In the genomic region with DNA sequence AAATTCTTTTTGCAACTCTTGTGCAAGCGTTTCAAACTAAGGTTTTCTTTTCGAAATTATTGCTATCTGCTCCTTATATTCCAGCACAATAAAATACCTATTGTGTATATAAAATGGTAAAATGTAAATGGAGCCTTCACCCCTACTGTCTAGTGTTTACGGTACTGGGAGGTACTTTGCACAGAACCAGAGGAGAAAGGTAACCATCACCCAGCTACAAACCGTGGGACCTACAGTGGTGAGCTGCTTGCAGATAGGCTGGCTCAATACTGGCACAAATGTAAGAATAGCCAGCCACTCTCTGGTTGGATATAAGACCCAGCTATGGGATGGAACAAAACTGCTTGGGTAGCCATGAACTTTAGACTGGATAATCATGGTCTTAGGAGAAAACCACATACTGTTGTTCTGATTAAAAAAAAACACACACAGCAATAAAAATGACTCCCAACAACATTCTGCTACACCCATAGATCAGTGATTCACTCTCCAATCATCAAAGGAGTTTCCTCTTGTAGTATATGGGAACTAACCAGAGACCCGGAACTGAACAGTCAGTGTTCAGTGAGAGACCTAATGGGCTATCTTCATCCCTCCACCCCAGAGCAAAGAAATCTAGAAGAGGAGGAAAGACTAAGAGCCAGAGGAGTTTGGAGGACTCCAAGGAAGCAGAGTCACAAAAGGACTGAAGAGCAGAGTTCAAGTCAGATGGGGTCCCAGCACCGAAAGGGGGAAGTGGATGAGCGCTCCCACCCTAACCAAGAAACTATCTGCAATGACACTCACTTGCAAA, we compare ENCODE assay signal across 8 mouse cellular contexts. TPM values are rescaled to one million over a fixed set of nuclear protein-coding genes. Genes with fewer than 3 reads are reported as not detected.
DNase-seq lines count a peak whose midpoint lies in the region; ATAC-seq and TF ChIP-seq lines count a peak whose summit lies in the region.

No protein-coding gene starts in this region.

- H3K9ac ChIP-seq in heart, embryonic 13.5 days: peak overlapping the region; percentile 54
- H3K9ac ChIP-seq in hindbrain, embryonic 13.5 days: 0 out of 2 replicates have a peak overlapping the region, but pooled peaks have one; percentile 31
- peak overlapping the region; percentile 93; the same call in 1 of the 2 replicates for H3K9ac ChIP-seq in midbrain, embryonic 12.5 days (replicated peaks)

- TF ChIP-seq POLR2A in bone marrow macrophage, adult 2 months (IDR thresholded peaks at IDR 0.05; ENCODE audit: borderline replicate concordance, low read depth, low read length): no peak

- H3K9me3 ChIP-seq in heart, embryonic 13.5 days: no peaks in the 10 kb centered on the region
- no peaks in the 10 kb centered on the region for H3K9me3 ChIP-seq in hindbrain, embryonic 13.5 days
- H3K9me3 ChIP-seq in midbrain, embryonic 12.5 days: no peaks in the 10 kb centered on the region

- WGBS in heart, embryonic 13.5 days: 61% methylated on average over 7 of the region's 7 CpGs
- WGBS in hindbrain, embryonic 13.5 days: 66% methylated on average over 7 of the region's 7 CpGs
- 62% methylated on average over 7 of the region's 7 CpGs for WGBS in midbrain, embryonic 12.5 days

- H3K4me2 ChIP-seq in heart, embryonic 13.5 days: peak overlapping the region; percentile 79
- H3K4me2 ChIP-seq in hindbrain, embryonic 13.5 days: peak overlapping the region; percentile 58
- peak overlapping the region; percentile 56 for H3K4me2 ChIP-seq in midbrain, embryonic 12.5 days (replicated peaks)

- no peak for TF ChIP-seq CTCF in bone marrow macrophage, adult 2 months (IDR thresholded peaks at IDR 0.05; ENCODE audit: low read depth, low read length)

- no peak for ATAC-seq in heart, embryonic 13.5 days (ENCODE audit: extremely low read depth, insufficient number of reproducible peaks, low FRiP score, low TSS enrichment)
- peak; percentile 57 for ATAC-seq in hindbrain, embryonic 13.5 days (ENCODE audit: low FRiP score)
- ATAC-seq in midbrain, embryonic 12.5 days (ENCODE audit: low FRiP score, low read depth): peak; percentile 53
- ATAC-seq in CD4-positive, CD25-positive, alpha-beta regulatory T cell, adult 4 months: no peak

- H3K4me1 ChIP-seq in heart, embryonic 13.5 days: peaks cover 24% of the 10 kb centered on the region
- H3K4me1 ChIP-seq in bone marrow macrophage, adult 2 months (ENCODE audit: control insufficient read depth, insufficient read depth, low read length): peaks cover 24% of the 10 kb centered on the region
- H3K4me1 ChIP-seq in hindbrain, embryonic 13.5 days (replicated peaks): peaks cover 29% of the 10 kb centered on the region
- peaks cover 19% of the 10 kb centered on the region for H3K4me1 ChIP-seq in midbrain, embryonic 12.5 days

- H3K27me3 ChIP-seq in heart, embryonic 13.5 days (replicated peaks): no peaks in the 10 kb centered on the region
- no peaks in the 10 kb centered on the region for H3K27me3 ChIP-seq in hindbrain, embryonic 13.5 days
- no peaks in the 10 kb centered on the region for H3K27me3 ChIP-seq in midbrain, embryonic 12.5 days

- intact Hi-C loops in left cerebral cortex, postnatal 10 days (cut with DNase I): no loop called here

- DNase-seq in heart, adult 8-10 months (ENCODE audit: low spot score): no peak
- DNase-seq in left cerebral cortex, postnatal 10 days (ENCODE audit: extremely low spot score in 1 of 2, low spot score in 2 of 2): no peak
- no peak for DNase-seq in c-Kit-positive CD71-positive TER-119-positive erythroid progenitor cells, embryonic 14.5 days (ENCODE audit: low spot score)

- no peak overlapping the region for H3K27ac ChIP-seq in heart, embryonic 13.5 days (replicated peaks)
- H3K27ac ChIP-seq in bone marrow macrophage, adult 2 months (ENCODE audit: insufficient read depth, low read depth, low read length): peak overlapping the region; percentile 89
- no peak overlapping the region for H3K27ac ChIP-seq in hindbrain, embryonic 13.5 days
- no peak overlapping the region for H3K27ac ChIP-seq in midbrain, embryonic 12.5 days (replicated peaks)

- H3K4me3 ChIP-seq in heart, embryonic 13.5 days: peak overlapping the region; percentile 99
- H3K4me3 ChIP-seq in bone marrow macrophage, adult 2 months (ENCODE audit: insufficient read depth, low read length): peak overlapping the region; percentile 66
- peak overlapping the region; percentile 95 for H3K4me3 ChIP-seq in hindbrain, embryonic 13.5 days
- peak overlapping the region; percentile 98 for H3K4me3 ChIP-seq in midbrain, embryonic 12.5 days

- 0 out of 2 replicates have a peak, but pooled peaks cover 5% of the 10 kb centered on the region for H3K36me3 ChIP-seq in heart, embryonic 13.5 days
- H3K36me3 ChIP-seq in hindbrain, embryonic 13.5 days: no peaks in the 10 kb centered on the region
- H3K36me3 ChIP-seq in midbrain, embryonic 12.5 days: no peaks in the 10 kb centered on the region

RNA-seq across cellular contexts. Expression of gene Vps4b, which starts 0.7 kb away (rescaled TPM):
- polyA plus RNA-seq in heart, embryonic 13.5 days (2015; fragmentation: Nextera tagmentation; extraction: Ambion mirVana): 39.0 and 40.3 TPM in 2 replicates
- 10 to 100 TPM; 25.6 to 34.9 (median 29.4) TPM for total RNA-seq in heart, adult 8-10 months (2022)
- 112 and 127 TPM in 2 replicates for polyA plus RNA-seq in bone marrow macrophage, adult 2 months (2012; ENCODE audit: insufficient read depth, insufficient read length, missing spikeins)
- polyA plus RNA-seq in hindbrain, embryonic 13.5 days (2015; fragmentation: Nextera tagmentation; extraction: Ambion mirVana): 39.2 and 40.6 TPM in 2 replicates
- polyA plus RNA-seq in midbrain, embryonic 12.5 days (2016; fragmentation: Nextera tagmentation; extraction: Ambion mirVana): 61.2 and 62.7 TPM in 2 replicates
- 10 to 100 TPM; 53.2 to 64.5 TPM for polyA plus RNA-seq in CD4-positive, CD25-positive, alpha-beta regulatory T cell, adult 4 months (2017; shearing (Covaris generic))
- total RNA-seq in left cerebral cortex, postnatal 10 days (2021): 10 to 100 TPM; 43.2 to 44.6 TPM

RNA-seq across cellular contexts. Expression of gene Kdsr, which starts 37.7 kb away (rescaled TPM):
- 8.3 and 9.7 TPM in 2 replicates for polyA plus RNA-seq in heart, embryonic 13.5 days (2015; fragmentation: Nextera tagmentation; extraction: Ambion mirVana)
- total RNA-seq in heart, adult 8-10 months (2022): 1 to 10 TPM; 4.3 to 7.5 (median 5.0) TPM
- 13.3 and 14.8 TPM in 2 replicates for polyA plus RNA-seq in bone marrow macrophage, adult 2 months (2012; ENCODE audit: insufficient read depth, insufficient read length, missing spikeins)
- 14.5 and 14.9 TPM in 2 replicates for polyA plus RNA-seq in hindbrain, embryonic 13.5 days (2015; fragmentation: Nextera tagmentation; extraction: Ambion mirVana)
- polyA plus RNA-seq in midbrain, embryonic 12.5 days (2016; fragmentation: Nextera tagmentation; extraction: Ambion mirVana): 9.5 and 9.7 TPM in 2 replicates
- polyA plus RNA-seq in CD4-positive, CD25-positive, alpha-beta regulatory T cell, adult 4 months (2017; shearing (Covaris generic)): 10 to 100 TPM; 25.5 to 32.4 TPM
- 10 to 100 TPM; 23.2 to 27.0 TPM for total RNA-seq in left cerebral cortex, postnatal 10 days (2021)

Comparison
In these comparisons a context has a peak if more than half of its experiments do, and no peak if none do; other contexts are left out.
1. ATAC-seq: peak in hindbrain, embryonic 13.5 days (single experiment) and midbrain, embryonic 12.5 days (single experiment); none in heart, embryonic 13.5 days (single experiment) and CD4-positive, CD25-positive, alpha-beta regulatory T cell, adult 4 months (single experiment).
2. H3K9ac ChIP-seq: peak in every context shown above with its lines; median percentile 93 in midbrain, embryonic 12.5 days; 54 in heart, embryonic 13.5 days; 31 in hindbrain, embryonic 13.5 days.
3. Peak in every context shown above with its lines, with median percentiles within 50 percentile points of each other: H3K4me2 ChIP-seq and H3K4me3 ChIP-seq.